Mouse (Mus musculus): ENCODE measurements around the gene Olfr1084. TPM values are rescaled to one million over a fixed set of nuclear protein-coding genes. Genes with fewer than 3 reads are reported as not detected.
"Not testable (repeated sequence)": the region's sequence is repeated elsewhere in the genome, so short reads cannot be mapped to it uniquely, and the experiment has no call there.

Olfr1084 gene
- total RNA-seq (2014; fragmentation: Nextera tagmentation) (not detected in 2 replicates), total RNA-seq (2017) (not detected in 2 replicates)

GRCm38 (mm10) chr2:86639625-86640024, at the start of gene Olfr1084:
Olfr1084 (minus strand) TSS chr2:86639725.
- not testable (repeated sequence) for ATAC-seq (replicated peaks; ENCODE audit: low FRiP score, low TSS enrichment, poor library complexity, severe bottlenecking)

GRCm38 (mm10) chr2:86679992-86680391, 40.5 kb upstream of the Olfr1084 start, which contains the start of gene Olfr1086:
Olfr1086 (minus strand) TSS chr2:86680092.
- no peak for ATAC-seq (replicated peaks; ENCODE audit: low FRiP score, low TSS enrichment, poor library complexity, severe bottlenecking)

- no peak for ATAC-seq (replicated peaks; ENCODE audit: low FRiP score, low TSS enrichment, poor library complexity, severe bottlenecking)
Measured at GRCm38 (mm10) chr2:86661919-86662318, 22.4 kb upstream of the Olfr1084 start, which contains the start of gene Olfr1085. Olfr1085 (minus strand) TSS chr2:86662019.

GRCm38 (mm10) chr2:86598866-86599265, 40.7 kb downstream of the Olfr1084 start, which contains the start of gene Olfr1082:
Olfr1082 (minus strand) TSS chr2:86598966.
- not testable (repeated sequence) for ATAC-seq (replicated peaks; ENCODE audit: low FRiP score, low TSS enrichment, poor library complexity, severe bottlenecking)

Other genes with a start within 250 kb of the Olfr1084 start
- not detected in 2 replicates for gene Olfr1061, start 225.7 kb downstream of the Olfr1084 start, total RNA-seq (2014; fragmentation: Nextera tagmentation)
- not detected in 2 replicates for gene Olfr1061, start 225.7 kb downstream of the Olfr1084 start, total RNA-seq (2017)
- not detected in 2 replicates for gene Olfr1062, start 213.0 kb downstream of the Olfr1084 start, total RNA-seq (2014; fragmentation: Nextera tagmentation)
- not detected in 2 replicates for gene Olfr1062, start 213.0 kb downstream of the Olfr1084 start, total RNA-seq (2017)
- gene Olfr1065, start 189.1 kb downstream of the Olfr1084 start, total RNA-seq (2014; fragmentation: Nextera tagmentation): not detected in 2 replicates
- gene Olfr1065, start 189.1 kb downstream of the Olfr1084 start, total RNA-seq (2017): not detected in 2 replicates
- not detected in 2 replicates for gene Olfr1066, start 183.5 kb downstream of the Olfr1084 start, total RNA-seq (2014; fragmentation: Nextera tagmentation)
- gene Olfr1066, start 183.5 kb downstream of the Olfr1084 start, total RNA-seq (2017): not detected in 2 replicates
- gene Olfr228, start 152.3 kb downstream of the Olfr1084 start, total RNA-seq (2014; fragmentation: Nextera tagmentation): not detected in 2 replicates
- not detected in 2 replicates for gene Olfr228, start 152.3 kb downstream of the Olfr1084 start, total RNA-seq (2017)
- not detected in 2 replicates for gene Olfr1076, start 131.3 kb downstream of the Olfr1084 start, total RNA-seq (2014; fragmentation: Nextera tagmentation)
- not detected in 2 replicates for gene Olfr1076, start 131.3 kb downstream of the Olfr1084 start, total RNA-seq (2017)
- gene Olfr1079, start 97.2 kb downstream of the Olfr1084 start, total RNA-seq (2014; fragmentation: Nextera tagmentation): not detected in 2 replicates
- not detected in 2 replicates for gene Olfr1079, start 97.2 kb downstream of the Olfr1084 start, total RNA-seq (2017)
- gene Olfr1080, start 81.5 kb downstream of the Olfr1084 start, total RNA-seq (2014; fragmentation: Nextera tagmentation): not detected in 2 replicates
- gene Olfr1080, start 81.5 kb downstream of the Olfr1084 start, total RNA-seq (2017): not detected in 2 replicates
- gene Olfr1082, start 40.8 kb downstream of the Olfr1084 start, total RNA-seq (2014; fragmentation: Nextera tagmentation): not detected in 2 replicates
- not detected in 2 replicates for gene Olfr1082, start 40.8 kb downstream of the Olfr1084 start, total RNA-seq (2017)
- gene Olfr1085, start 22.3 kb upstream of the Olfr1084 start, total RNA-seq (2014; fragmentation: Nextera tagmentation): not detected in 2 replicates
- not detected in 2 replicates for gene Olfr1085, start 22.3 kb upstream of the Olfr1084 start, total RNA-seq (2017)
- not detected in 2 replicates for gene Olfr1086, start 40.4 kb upstream of the Olfr1084 start, total RNA-seq (2014; fragmentation: Nextera tagmentation)
- not detected in 2 replicates for gene Olfr1086, start 40.4 kb upstream of the Olfr1084 start, total RNA-seq (2017)
- gene Olfr1087, start 58.7 kb upstream of the Olfr1084 start, total RNA-seq (2014; fragmentation: Nextera tagmentation): not detected in 2 replicates
- gene Olfr1087, start 58.7 kb upstream of the Olfr1084 start, total RNA-seq (2017): not detected in 2 replicates
- gene Olfr1089, start 94.0 kb upstream of the Olfr1084 start, total RNA-seq (2014; fragmentation: Nextera tagmentation): not detected in 2 replicates
- gene Olfr1089, start 94.0 kb upstream of the Olfr1084 start, total RNA-seq (2017): not detected in 2 replicates
- gene Olfr1090, start 119.3 kb upstream of the Olfr1084 start, total RNA-seq (2014; fragmentation: Nextera tagmentation): not detected in 2 replicates
- not detected in 2 replicates for gene Olfr1090, start 119.3 kb upstream of the Olfr1084 start, total RNA-seq (2017)
- gene Olfr1093, start 142.8 kb upstream of the Olfr1084 start, total RNA-seq (2014; fragmentation: Nextera tagmentation): not detected in 2 replicates
- gene Olfr1093, start 142.8 kb upstream of the Olfr1084 start, total RNA-seq (2017): not detected in 2 replicates
- not detected in 2 replicates for gene Olfr141, start 170.3 kb upstream of the Olfr1084 start, total RNA-seq (2014; fragmentation: Nextera tagmentation)
- gene Olfr141, start 170.3 kb upstream of the Olfr1084 start, total RNA-seq (2017): not detected in 2 replicates
- not detected in 2 replicates for gene Olfr1094, start 184.9 kb upstream of the Olfr1084 start, total RNA-seq (2014; fragmentation: Nextera tagmentation)
- not detected in 2 replicates for gene Olfr1094, start 184.9 kb upstream of the Olfr1084 start, total RNA-seq (2017)
- not detected in 2 replicates for gene Olfr1095, start 212.0 kb upstream of the Olfr1084 start, total RNA-seq (2014; fragmentation: Nextera tagmentation)
- gene Olfr1095, start 212.0 kb upstream of the Olfr1084 start, total RNA-seq (2017): not detected in 2 replicates
- not detected in 2 replicates for gene Gm13723, start 235.1 kb upstream of the Olfr1084 start, total RNA-seq (2014; fragmentation: Nextera tagmentation)
- not detected in 2 replicates for gene Gm13723, start 235.1 kb upstream of the Olfr1084 start, total RNA-seq (2017)

Data from megakaryocyte-erythroid progenitor cell, adult 5-6 weeks (primary cell).